Mouse (Mus musculus) cortical plate, adult 2 months (tissue): ENCODE measurements around the gene Ddx54.

Experiments
- CTCF ChIP-seq: fragments of 200-500 bp; IDR thresholded peaks from 2 replicates; pipeline ENCODE4 v1.5.1; 2011; ENCODE audit warnings: mild to moderate bottlenecking, control low read depth, low read length; ENCODE audit not compliant: insufficient read depth; ENCODE audit errors: extremely low read depth
- POLR2A ChIP-seq: fragments of 200-500 bp; IDR thresholded peaks from 2 replicates; pipeline ENCODE4 v1.6.1; 2011; ENCODE audit warnings: mild to moderate bottlenecking, low read length, control low read depth; ENCODE audit not compliant: insufficient read depth; ENCODE audit errors: extremely low read depth

GRCm38 (mm10) chr5:120587616-120587926 lies 25.0 kb upstream of the Ddx54 start:
- no peak for TF ChIP-seq CTCF
- no peak for TF ChIP-seq POLR2A
